Mouse (Mus musculus): ENCODE measurements around the gene Gm45213.

- TF ChIP-seq EP300 (optimal IDR thresholded peaks at IDR 0.05) (no peak), CTCF (IDR thresholded peaks at IDR 0.05; ENCODE audit: low read depth) (no peak)
Observed at GRCm38 (mm10) chr7:66106581-66107056, 63.2 kb downstream of the Gm45213 start.
